Mouse (Mus musculus): ENCODE measurements around the gene Mipol1. TPM values are rescaled to one million over a fixed set of nuclear protein-coding genes. Genes with fewer than 3 reads are reported as not detected.

Mipol1 gene
- polyA plus RNA-seq, 1 experiment from 2014 or later = 6.7 TPM

GRCm38 (mm10) chr12:57281155-57282114 is 51.2 kb downstream of the Mipol1 start:
- Histone ChIP-seq H3K27me3 (ENCODE audit: insufficient read depth, poor library complexity, severe bottlenecking) (0 out of 2 replicates have a peak, but pooled peaks cover 4% of the 10 kb centered on the region), H3K9me3 (no peaks in the 10 kb centered on the region), H3K4me3 (no peak overlapping the region), H3K36me3 (no peaks in the 10 kb centered on the region), H3K27ac (no peak overlapping the region), H3K4me1 (replicated peaks) (no peaks in the 10 kb centered on the region)
- WGBS = 43% methylated on average over 3 of the region's 3 CpGs
- no peak for DNase-seq (ENCODE audit: low spot score)

- WGBS = 88% methylated on average over 5 of the region's 5 CpGs
- Histone ChIP-seq H3K9me3 (no peaks in the 10 kb centered on the region), H3K4me3 (no peak overlapping the region), H3K36me3 (no peaks in the 10 kb centered on the region), H3K27me3 (ENCODE audit: insufficient read depth, poor library complexity, severe bottlenecking) (0 out of 2 replicates have a peak, but pooled peaks cover 4% of the 10 kb centered on the region), H3K27ac (no peak overlapping the region), H3K4me1 (replicated peaks) (no peaks in the 10 kb centered on the region)
- DNase-seq (ENCODE audit: low spot score) = no peak
Observed at GRCm38 (mm10) chr12:57285303-57286059, 55.3 kb downstream of the Mipol1 start.

- no peak for DNase-seq (ENCODE audit: low spot score)
- no peaks in the 10 kb centered on the region for H3K9me3 ChIP-seq
- H3K36me3 ChIP-seq = no peaks in the 10 kb centered on the region
- 94% methylated on average over 4 of the region's 4 CpGs for WGBS
- no peak overlapping the region for H3K27ac ChIP-seq
- H3K4me3 ChIP-seq = no peak overlapping the region
- no peaks in the 10 kb centered on the region for H3K4me1 ChIP-seq (replicated peaks)
- H3K27me3 ChIP-seq (ENCODE audit: insufficient read depth, poor library complexity, severe bottlenecking) = no peaks in the 10 kb centered on the region
Observed at GRCm38 (mm10) chr12:57307337-57307736, 77.1 kb downstream of the Mipol1 start.

GRCm38 (mm10) chr12:57307748-57308147 is 77.5 kb downstream of the Mipol1 start:
- no peak for DNase-seq (ENCODE audit: low spot score)
- Histone ChIP-seq H3K27ac (no peak overlapping the region), H3K4me3 (no peak overlapping the region), H3K9me3 (no peaks in the 10 kb centered on the region), H3K4me1 (replicated peaks) (no peaks in the 10 kb centered on the region), H3K36me3 (no peaks in the 10 kb centered on the region), H3K27me3 (ENCODE audit: insufficient read depth, poor library complexity, severe bottlenecking) (no peaks in the 10 kb centered on the region)
- 91% methylated on average over 1 of the region's 1 CpGs for WGBS

GRCm38 (mm10) chr12:57339053-57339452 is 108.8 kb downstream of the Mipol1 start:
- Histone ChIP-seq H3K36me3 (no peaks in the 10 kb centered on the region), H3K27me3 (ENCODE audit: insufficient read depth, poor library complexity, severe bottlenecking) (no peaks in the 10 kb centered on the region), H3K4me3 (no peak overlapping the region), H3K9me3 (no peaks in the 10 kb centered on the region), H3K4me1 (replicated peaks) (no peaks in the 10 kb centered on the region), H3K27ac (no peak overlapping the region)
- no peak for DNase-seq (ENCODE audit: low spot score)
- 90% methylated on average over 1 of the region's 1 CpGs for WGBS

- Histone ChIP-seq H3K9me3 (no peaks in the 10 kb centered on the region), H3K27ac (no peak overlapping the region), H3K36me3 (no peaks in the 10 kb centered on the region), H3K4me1 (replicated peaks) (no peaks in the 10 kb centered on the region), H3K27me3 (ENCODE audit: insufficient read depth, poor library complexity, severe bottlenecking) (no peaks in the 10 kb centered on the region), H3K4me3 (no peak overlapping the region)
- DNase-seq (ENCODE audit: low spot score) = no peak
- 94% methylated on average over 2 of the region's 2 CpGs for WGBS
Observed at GRCm38 (mm10) chr12:57340111-57340510, 109.9 kb downstream of the Mipol1 start.

GRCm38 (mm10) chr12:57362732-57363131 is 132.5 kb downstream of the Mipol1 start:
- H3K4me1 ChIP-seq (replicated peaks) = no peaks in the 10 kb centered on the region
- no peaks in the 10 kb centered on the region for H3K27me3 ChIP-seq (ENCODE audit: insufficient read depth, poor library complexity, severe bottlenecking)
- WGBS = 71% methylated on average over 2 of the region's 2 CpGs

GRCm38 (mm10) chr12:57364027-57364426 is 133.8 kb downstream of the Mipol1 start:
- Histone ChIP-seq H3K4me1 (replicated peaks) (no peaks in the 10 kb centered on the region), H3K27ac (no peak overlapping the region), H3K27me3 (ENCODE audit: insufficient read depth, poor library complexity, severe bottlenecking) (no peaks in the 10 kb centered on the region), H3K36me3 (no peaks in the 10 kb centered on the region), H3K4me3 (no peak overlapping the region), H3K9me3 (no peaks in the 10 kb centered on the region)
- DNase-seq (ENCODE audit: low spot score) = no peak
- 75% methylated on average over 7 of the region's 7 CpGs for WGBS

More at GRCm38 (mm10) chr12:57362732-57363131, 132.5 kb downstream of the Mipol1 start:
- Histone ChIP-seq H3K36me3 (no peaks in the 10 kb centered on the region), H3K9me3 (no peaks in the 10 kb centered on the region), H3K27ac (no peak overlapping the region), H3K4me3 (no peak overlapping the region)
- no peak for DNase-seq (ENCODE audit: low spot score)

GRCm38 (mm10) chr12:57371790-57372547 is 141.7 kb downstream of the Mipol1 start:
- no peaks in the 10 kb centered on the region for H3K27me3 ChIP-seq (ENCODE audit: insufficient read depth, poor library complexity, severe bottlenecking)
- no peaks in the 10 kb centered on the region for H3K4me1 ChIP-seq (replicated peaks)
- H3K36me3 ChIP-seq = no peaks in the 10 kb centered on the region
- no peak for DNase-seq (ENCODE audit: low spot score)
- WGBS = 86% methylated on average over 3 of the region's 3 CpGs
- no peaks in the 10 kb centered on the region for H3K9me3 ChIP-seq
- H3K4me3 ChIP-seq = no peak overlapping the region
- H3K27ac ChIP-seq = no peak overlapping the region

- H3K27ac ChIP-seq = no peak overlapping the region
- H3K9me3 ChIP-seq = no peaks in the 10 kb centered on the region
- no peaks in the 10 kb centered on the region for H3K27me3 ChIP-seq (ENCODE audit: insufficient read depth, poor library complexity, severe bottlenecking)
- DNase-seq (ENCODE audit: low spot score) = no peak
- no peak overlapping the region for H3K4me3 ChIP-seq
- WGBS = 44% methylated on average over 6 of the region's 6 CpGs
- H3K36me3 ChIP-seq = no peaks in the 10 kb centered on the region
- 0 out of 2 replicates have a peak, but pooled peaks cover 2% of the 10 kb centered on the region for H3K4me1 ChIP-seq (replicated peaks)
Observed at GRCm38 (mm10) chr12:57382797-57383196, 152.6 kb downstream of the Mipol1 start.

- Histone ChIP-seq H3K4me1 (replicated peaks) (0 out of 2 replicates have a peak, but pooled peaks cover 2% of the 10 kb centered on the region), H3K4me3 (no peak overlapping the region), H3K27me3 (ENCODE audit: insufficient read depth, poor library complexity, severe bottlenecking) (no peaks in the 10 kb centered on the region), H3K36me3 (no peaks in the 10 kb centered on the region), H3K27ac (no peak overlapping the region), H3K9me3 (no peaks in the 10 kb centered on the region; the same call in 1 of the 2 replicates)
- DNase-seq (ENCODE audit: low spot score) = no peak
- 88% methylated on average over 2 of the region's 2 CpGs for WGBS
Observed at GRCm38 (mm10) chr12:57387588-57388292, 157.5 kb downstream of the Mipol1 start.

GRCm38 (mm10) chr12:57399547-57399946 is 169.3 kb downstream of the Mipol1 start:
- DNase-seq (ENCODE audit: low spot score) = no peak
- WGBS = 43% methylated on average over 4 of the region's 4 CpGs

More at GRCm38 (mm10) chr12:57399547-57399946, 169.3 kb downstream of the Mipol1 start:
- no peak overlapping the region for H3K27ac ChIP-seq
- peaks cover 31% of the 10 kb centered on the region for H3K4me1 ChIP-seq (replicated peaks)
- no peaks in the 10 kb centered on the region for H3K27me3 ChIP-seq (ENCODE audit: insufficient read depth, poor library complexity, severe bottlenecking)
- no peaks in the 10 kb centered on the region for H3K36me3 ChIP-seq
- no peak overlapping the region for H3K4me3 ChIP-seq
- H3K9me3 ChIP-seq = no peaks in the 10 kb centered on the region
